Mouse (Mus musculus) MEL (cell line): ENCODE measurements around the gene Chrne.

Experiments used
- CTCF ChIP-seq, 3 experiments: IDR thresholded peaks in 2 of 3; conservative IDR thresholded peaks in 1 of 3; 2 replicates each; pipeline ENCODE4 v1.5.1; 2011 to 2012; ENCODE audit warnings: low read length in 3 of 3, low read depth in 2 of 3, mild to moderate bottlenecking in 2 of 3, improper control_type of control experiment in 1 of 3, inconsistent platforms in 1 of 3, mixed read lengths in 1 of 3, moderate library complexity in 1 of 3; ENCODE audit not compliant: control insufficient read depth in 1 of 3, insufficient read depth in 1 of 3, poor library complexity in 1 of 3, severe bottlenecking in 1 of 3
- RCOR1 ChIP-seq: IDR thresholded peaks from 2 replicates; pipeline ENCODE4 v1.6.1; 2012; ENCODE audit warnings: low read depth, mild to moderate bottlenecking, inconsistent platforms, low read length, improper control_type of control experiment

DNA sequence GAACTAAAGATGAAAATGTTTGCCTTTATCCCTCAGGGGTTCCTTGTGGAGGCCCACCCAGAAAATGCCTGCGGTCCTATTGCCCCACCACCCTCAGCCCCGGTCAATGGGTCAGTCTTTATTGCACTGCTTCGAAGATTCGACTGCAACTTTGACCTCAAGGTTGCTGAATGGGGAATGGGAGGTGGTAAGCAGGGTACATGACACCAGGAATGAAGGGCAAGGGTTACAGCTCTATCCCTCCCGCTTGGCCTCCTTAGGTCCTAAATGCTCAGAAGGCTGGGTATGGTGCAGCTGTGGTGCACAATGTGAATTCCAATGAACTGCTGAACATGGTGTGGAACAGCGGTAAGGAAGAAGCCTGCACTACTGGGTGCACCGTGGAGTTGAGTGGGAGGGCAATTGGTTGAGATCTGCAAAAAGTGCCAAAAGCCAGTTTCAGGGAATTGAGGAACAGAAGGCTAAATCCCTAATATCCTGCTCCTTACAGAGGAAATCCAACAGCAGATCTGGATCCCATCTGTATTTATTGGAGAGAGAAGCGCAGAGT is 30.2 kb upstream of the Chrne start:
- TF ChIP-seq RCOR1 (no peak), CTCF (IDR thresholded peaks at IDR 0.05 in 2 of 3, conservative IDR thresholded peaks at IDR 0.05 in 1 of 3; ENCODE audit: control insufficient read depth in 1 of 3, insufficient read depth in 1 of 3, low read depth in 2 of 3, low read length in 3 of 3, poor library complexity in 1 of 3, severe bottlenecking in 1 of 3) (no peak)
